Mouse (Mus musculus) kidney, postnatal 14 days (tissue): ENCODE measurements around the gene Mrpl52.

Experiments
- DNase-seq: peaks from one replicate; pipeline ENCODE4 v3.0.0; 2022; ENCODE audit warnings: mixed read lengths

The Mrpl52 gene

GRCm38 (mm10) chr14:54432837-54433830, 6.4 kb downstream of the Mrpl52 start:
- no peak for DNase-seq

- no peak for DNase-seq
Observed at GRCm38 (mm10) chr14:54433941-54434531, 7.3 kb downstream of the Mrpl52 start.

GRCm38 (mm10) chr14:54435194-54435918, 8.6 kb downstream of the Mrpl52 start:
- no peak for DNase-seq

GRCm38 (mm10) chr14:54439155-54439554, 12.4 kb downstream of the Mrpl52 start:
- no peak for DNase-seq

- DNase-seq = no peak
Observed at GRCm38 (mm10) chr14:54439610-54440009, 12.9 kb downstream of the Mrpl52 start.

GRCm38 (mm10) chr14:54440538-54440937, 13.8 kb downstream of the Mrpl52 start:
- DNase-seq = no peak

- DNase-seq = no peak
Observed at GRCm38 (mm10) chr14:54441365-54441764, 14.7 kb downstream of the Mrpl52 start.

GRCm38 (mm10) chr14:54442548-54442947, 15.8 kb downstream of the Mrpl52 start:
- no peak for DNase-seq

- peak; percentile 55 for DNase-seq
Observed at GRCm38 (mm10) chr14:54443196-54443595, 16.5 kb downstream of the Mrpl52 start.

- DNase-seq = peak; percentile 49
Observed at GRCm38 (mm10) chr14:54443712-54444618, 17.3 kb downstream of the Mrpl52 start.

GRCm38 (mm10) chr14:54445476-54445875, 18.8 kb downstream of the Mrpl52 start:
- no peak for DNase-seq

- no peak for DNase-seq
Observed at GRCm38 (mm10) chr14:54453566-54453965, 26.9 kb downstream of the Mrpl52 start.

GRCm38 (mm10) chr14:54454669-54455528, 28.2 kb downstream of the Mrpl52 start:
- no peak for DNase-seq

GRCm38 (mm10) chr14:54457907-54458569, 31.3 kb downstream of the Mrpl52 start:
- no peak for DNase-seq

GRCm38 (mm10) chr14:54462146-54462545, 35.4 kb downstream of the Mrpl52 start:
- DNase-seq = no peak

- DNase-seq = no peak
Observed at GRCm38 (mm10) chr14:54463108-54463958, 36.6 kb downstream of the Mrpl52 start.

- peak; percentile 94 for DNase-seq
Observed at GRCm38 (mm10) chr14:54463959-54464292, 37.2 kb downstream of the Mrpl52 start, which contains the start of gene Lrp10. TSS of gene Lrp10 (plus strand) at chr14:54464137.

- peak; percentile 84 for DNase-seq
Observed at GRCm38 (mm10) chr14:54464293-54465005, 37.7 kb downstream of the Mrpl52 start.

- no peak for DNase-seq
Observed at GRCm38 (mm10) chr14:54471467-54471866, 44.8 kb downstream of the Mrpl52 start.
